In the genomic region with DNA sequence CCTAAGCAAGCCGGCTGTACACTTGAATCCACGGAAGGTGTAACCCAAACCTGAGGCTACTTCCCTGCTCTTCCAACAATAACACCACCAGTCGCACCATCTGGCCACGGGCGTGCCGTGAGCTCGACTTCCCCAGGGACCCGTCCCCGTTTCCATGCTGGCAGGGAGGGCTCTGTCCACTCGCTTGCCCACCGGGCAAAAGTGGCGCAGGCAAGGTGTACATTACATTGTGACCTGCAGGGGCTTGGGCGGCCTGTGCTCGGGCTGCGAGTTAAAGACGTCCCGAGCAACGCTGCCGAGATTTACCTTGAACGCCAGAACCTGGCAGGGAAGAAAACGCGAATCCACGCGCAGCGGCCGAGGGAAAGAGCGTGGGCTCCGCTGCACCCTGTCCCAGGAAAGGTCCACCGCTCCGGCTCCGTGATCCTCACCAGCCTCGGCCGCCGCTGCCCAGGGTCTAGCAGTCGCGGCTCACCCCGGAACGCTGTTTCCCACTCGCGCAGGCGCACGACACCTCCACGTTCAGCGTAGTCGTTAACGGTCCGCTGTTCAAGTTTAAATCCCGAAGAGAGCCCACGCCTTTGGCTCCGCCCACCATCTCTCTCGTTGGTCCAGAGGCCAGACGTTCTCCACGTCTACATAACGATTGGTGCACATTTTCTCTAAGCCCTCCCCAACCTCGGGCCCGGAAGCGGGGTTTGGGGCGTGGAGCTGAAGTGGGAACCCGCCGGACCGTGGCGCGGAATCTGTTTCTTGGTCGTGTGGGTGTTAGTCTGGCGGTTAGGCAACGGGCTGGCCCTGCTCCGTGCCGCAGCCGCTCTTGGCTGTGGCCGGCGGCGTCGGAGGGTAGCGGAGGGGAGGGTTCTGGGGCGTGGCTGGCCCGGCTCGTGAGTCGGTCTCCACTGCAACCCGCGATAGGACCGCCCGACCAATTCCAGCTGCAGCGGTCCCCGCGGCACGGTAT, we compare ENCODE assay signal across 8 mouse cellular contexts. TPM values are rescaled to one million over a fixed set of nuclear protein-coding genes. Genes with fewer than 3 reads are reported as not detected.
DNase-seq lines count a peak whose midpoint lies in the region; ATAC-seq and TF ChIP-seq lines count a peak whose summit lies in the region.

A gene (plus strand): TSS at position 714 of the 964 bp plus-strand sequence.
A gene (minus strand): TSS at position 828 of the 964 bp plus-strand sequence.

- under 1% methylated on average over 82 of the region's 86 CpGs for WGBS in embryonic facial prominence, embryonic 14.5 days
- WGBS in heart, adult 2 months = under 1% methylated on average over 86 of the region's 86 CpGs
- WGBS in limb, embryonic 13.5 days = under 1% methylated on average over 86 of the region's 86 CpGs
- under 1% methylated on average over 86 of the region's 86 CpGs for WGBS in midbrain, embryonic 16.5 days

- peak; percentile 44 for TF ChIP-seq CTCF in heart, adult 2 months (IDR thresholded peaks at IDR 0.05)

- TF ChIP-seq EP300 in heart, adult 2 months (IDR thresholded peaks at IDR 0.05; ENCODE audit: insufficient read depth, low read depth, low read length) = 0 out of 2 replicates have a peak, but pooled peaks have one; percentile 48

- H3K4me1 ChIP-seq in embryonic facial prominence, embryonic 14.5 days (ENCODE audit: control insufficient read depth, insufficient read depth, low read length) = peaks cover 6% of the 10 kb centered on the region; the same call in 1 of the 2 replicates
- no peaks in the 10 kb centered on the region for H3K4me1 ChIP-seq in heart, adult 2 months (ENCODE audit: control insufficient read depth, insufficient read depth, low read length)
- peaks cover 21% of the 10 kb centered on the region for H3K4me1 ChIP-seq in limb, embryonic 13.5 days
- peaks cover 12% of the 10 kb centered on the region for H3K4me1 ChIP-seq in midbrain, embryonic 16.5 days (ENCODE audit: control insufficient read depth, insufficient read depth, low read length)

- H3K27me3 ChIP-seq in embryonic facial prominence, embryonic 14.5 days (replicated peaks; ENCODE audit: control insufficient read depth, insufficient read depth, low read length) = peaks cover 7% of the 10 kb centered on the region
- H3K27me3 ChIP-seq in heart, adult 2 months (ENCODE audit: control insufficient read depth, insufficient read depth, low read length) = peaks cover 4% of the 10 kb centered on the region; the same call in 1 of the 2 replicates
- H3K27me3 ChIP-seq in limb, embryonic 13.5 days = peaks cover 18% of the 10 kb centered on the region
- H3K27me3 ChIP-seq in midbrain, embryonic 16.5 days (ENCODE audit: control insufficient read depth, insufficient read depth, low read depth, low read length) = peaks cover 6% of the 10 kb centered on the region; the same call in 1 of the 2 replicates

- H3K36me3 ChIP-seq in embryonic facial prominence, embryonic 14.5 days (ENCODE audit: control insufficient read depth, insufficient read depth, low read length) = peaks cover 35% of the 10 kb centered on the region
- H3K36me3 ChIP-seq in heart, adult 2 months (ENCODE audit: control insufficient read depth, insufficient read depth, low read length) = peaks cover 7% of the 10 kb centered on the region
- H3K36me3 ChIP-seq in limb, embryonic 13.5 days = peaks cover 33% of the 10 kb centered on the region
- H3K36me3 ChIP-seq in midbrain, embryonic 16.5 days (ENCODE audit: control insufficient read depth, insufficient read depth, low read length) = peaks cover 12% of the 10 kb centered on the region

- H3K9ac ChIP-seq in embryonic facial prominence, embryonic 14.5 days (ENCODE audit: low read depth, low read length) = peak within 1 kb of the TSS; percentile 85
- peak within 1 kb of the TSS; percentile 92 for H3K9ac ChIP-seq in heart, adult 2 months (ENCODE audit: low read depth, low read length)
- peak within 1 kb of the TSS; percentile 81 for H3K9ac ChIP-seq in limb, embryonic 13.5 days
- peak within 1 kb of the TSS; percentile 88 for H3K9ac ChIP-seq in midbrain, embryonic 16.5 days (ENCODE audit: low read depth, low read length)

- peak; percentile 99 for DNase-seq in 3T3-L1 (ENCODE audit: low read depth, low spot score)
- DNase-seq in adrenal gland, postnatal 4 days (ENCODE audit: low spot score in 2 of 2) = peak; percentile 68 to 85
- peak; percentile 99 for DNase-seq in embryonic facial prominence, embryonic 14.5 days (ENCODE audit: low spot score)
- DNase-seq in heart, adult 2 months = peak; percentile 90 to 96
- DNase-seq in kidney, adult 8-10 months = peak; percentile 95 to 96
- DNase-seq in spleen, postnatal 10 days (ENCODE audit: low spot score in 2 of 2) = peak; percentile 88 to 96

- peak; percentile 88 for TF ChIP-seq POLR2A in heart, adult 2 months (IDR thresholded peaks at IDR 0.05; ENCODE audit: insufficient read depth, low read depth, low read length)

- no peaks in the 10 kb centered on the region for H3K9me3 ChIP-seq in embryonic facial prominence, embryonic 14.5 days (ENCODE audit: control insufficient read depth, low read length)
- H3K9me3 ChIP-seq in limb, embryonic 13.5 days = no peaks in the 10 kb centered on the region
- no peaks in the 10 kb centered on the region for H3K9me3 ChIP-seq in midbrain, embryonic 16.5 days (replicated peaks; ENCODE audit: control insufficient read depth, low read length, poor library complexity, severe bottlenecking)

- peak within 1 kb of the TSS; percentile 83 for H3K4me3 ChIP-seq in embryonic facial prominence, embryonic 14.5 days (ENCODE audit: low read depth, low read length)
- H3K4me3 ChIP-seq in heart, adult 2 months = peak within 1 kb of the TSS; percentile 83
- H3K4me3 ChIP-seq in limb, embryonic 13.5 days = peak within 1 kb of the TSS; percentile 76
- peak within 1 kb of the TSS; percentile 68 for H3K4me3 ChIP-seq in midbrain, embryonic 16.5 days (ENCODE audit: low read depth, low read length)

- H3K27ac ChIP-seq in embryonic facial prominence, embryonic 14.5 days (replicated peaks; ENCODE audit: low read depth, low read length) = peak within 1 kb of the TSS; percentile 87
- H3K27ac ChIP-seq in heart, adult 2 months = peak within 1 kb of the TSS; percentile 91
- peak within 1 kb of the TSS; percentile 89 for H3K27ac ChIP-seq in limb, embryonic 13.5 days
- H3K27ac ChIP-seq in midbrain, embryonic 16.5 days (ENCODE audit: low read length) = peak within 1 kb of the TSS; percentile 87

- H3K4me2 ChIP-seq in embryonic facial prominence, embryonic 14.5 days (ENCODE audit: low read depth, low read length) = peak within 1 kb of the TSS; percentile 75
- H3K4me2 ChIP-seq in limb, embryonic 13.5 days (replicated peaks) = peak within 1 kb of the TSS; percentile 79
- peak within 1 kb of the TSS; percentile 86 for H3K4me2 ChIP-seq in midbrain, embryonic 16.5 days (ENCODE audit: low read length)

- no peaks in the 10 kb centered on the region for H3K79me2 ChIP-seq in heart, adult 2 months (replicated peaks; ENCODE audit: control insufficient read depth, insufficient read depth, low read length)

- intact Hi-C loops in heart, adult 2 months (cut with DNase I) = loop anchor here (10.0 kb wide), 1 partner anchor 365 kb away; a partner anchor contains a TSS

- ATAC-seq in embryonic facial prominence, embryonic 14.5 days (ENCODE audit: low read depth) = peak; percentile 98
- ATAC-seq in limb, embryonic 13.5 days (ENCODE audit: low FRiP score, low read depth) = peak; percentile 99
- ATAC-seq in midbrain, embryonic 16.5 days = peak; percentile 98

RNA-seq across cellular contexts. Expression of the first gene that starts in this region (rescaled TPM):
- total RNA-seq in adrenal gland, postnatal 4 days (2021) = under 1 TPM; 0.31 to 0.39 TPM
- 0.24 and 0.61 TPM in 2 replicates for polyA plus RNA-seq in embryonic facial prominence, embryonic 14.5 days (2014; fragmentation: Nextera tagmentation; extraction: Ambion mirVana)
- total RNA-seq in heart, adult 2 months (2021) = not detected
- 0.06 TPM in 1 of 2 replicates, not detected in the other for polyA plus RNA-seq in heart, adult 2 months (2012; rRNA removed)
- 0.78 and 1.0 TPM in 2 replicates for polyA plus RNA-seq in limb, embryonic 13.5 days (2015; fragmentation: Nextera tagmentation; extraction: Ambion mirVana)
- polyA plus RNA-seq in midbrain, embryonic 16.5 days (2015; fragmentation: Nextera tagmentation; extraction: Ambion mirVana) = 1.2 and 1.3 TPM in 2 replicates

RNA-seq across cellular contexts. Expression of the second gene that starts in this region (rescaled TPM):
- 1 to 10 TPM; 5.9 to 6.5 TPM for total RNA-seq in adrenal gland, postnatal 4 days (2021)
- polyA plus RNA-seq in embryonic facial prominence, embryonic 14.5 days (2014; fragmentation: Nextera tagmentation; extraction: Ambion mirVana) = 17.4 and 18.4 TPM in 2 replicates
- 1 to 10 TPM; 1.5 to 2.0 TPM for total RNA-seq in heart, adult 2 months (2021)
- polyA plus RNA-seq in heart, adult 2 months (2012; rRNA removed) = 0.68 and 1.3 TPM in 2 replicates
- polyA plus RNA-seq in limb, embryonic 13.5 days (2015; fragmentation: Nextera tagmentation; extraction: Ambion mirVana) = 16.6 and 18.2 TPM in 2 replicates
- polyA plus RNA-seq in midbrain, embryonic 16.5 days (2015; fragmentation: Nextera tagmentation; extraction: Ambion mirVana) = 16.0 and 17.9 TPM in 2 replicates

Comparison
In these comparisons a context has a peak if more than half of its experiments do, and no peak if none do; other contexts are left out.
1. Peak in every context shown above with its lines: DNase-seq, ATAC-seq, H3K4me3 ChIP-seq and H3K27ac ChIP-seq.